Mouse (Mus musculus) adipose tissue, adult 10 weeks (tissue): ENCODE results near the gene Lgr6. TPM values are rescaled to one million over a fixed set of nuclear protein-coding genes. Genes with fewer than 3 reads are reported as not detected.

Experiments used
- polyA plus RNA-seq: library from polyadenylated mRNA; stranded (reverse); fragments of 350-450 nt; fragmentation: Illumina TruSeq; extraction: RNeasy Lipid Tissue Mini Kit (QIAGEN cat#74804); gene quantifications from one replicate; pipeline ENCODE4 v1.2.3, GENCODE M21; 2014; ENCODE audit warnings: low read depth, low replicate concordance

Lgr6 gene
- polyA plus RNA-seq, result 0.11 TPM

GRCm38 (mm10) chr1:135105124-135105523, at the start of gene Lgr6:
TSS of gene Lgr6 (minus strand) at chr1:135105276.

GRCm38 (mm10) chr1:135146077-135146945, 41.2 kb upstream of the Lgr6 start, which contains the start of gene Arl8a:
TSS of gene Arl8a (plus strand) at chr1:135146824.

GRCm38 (mm10) chr1:135132473-135132872, 27.4 kb upstream of the Lgr6 start, which contains the start of gene Ptpn7:
TSS of gene Ptpn7 (plus strand) at chr1:135132700.

GRCm38 (mm10) chr1:134962053-134962803, 142.8 kb downstream of the Lgr6 start, which contains the start of gene Ube2t:
TSS of gene Ube2t (plus strand) at chr1:134962565.

GRCm38 (mm10) chr1:134955637-134956176, 149.4 kb downstream of the Lgr6 start, which contains the start of gene Ppp1r12b:
TSS of gene Ppp1r12b (minus strand) at chr1:134955942.

Other genes starting within 250 kb of the Lgr6 start
- 27.2 TPM for gene Ppp1r12b, start 149.3 kb downstream of the Lgr6 start, polyA plus RNA-seq
- 2.5 TPM for gene Ube2t, start 142.7 kb downstream of the Lgr6 start, polyA plus RNA-seq
- gene Ptpn7, start 27.4 kb upstream of the Lgr6 start, polyA plus RNA-seq, result 2.4 TPM
- 58.6 TPM for gene Arl8a, start 41.5 kb upstream of the Lgr6 start, polyA plus RNA-seq
- 0.42 TPM for gene Gpr37l1, start 62.4 kb upstream of the Lgr6 start, polyA plus RNA-seq
- 90.6 TPM for gene Elf3, start 153.3 kb upstream of the Lgr6 start, polyA plus RNA-seq
- 92.7 TPM for gene Rnpep, start 178.8 kb upstream of the Lgr6 start, polyA plus RNA-seq
- 75.2 TPM for gene Timm17a, start 208.5 kb upstream of the Lgr6 start, polyA plus RNA-seq
- 9.7 TPM for gene Lmod1, start 219.5 kb upstream of the Lgr6 start, polyA plus RNA-seq